Mouse (Mus musculus) kidney, adult 11 months (tissue): Measurements from ENCODE around the gene Pdzd4.

Source experiments
- DNase-seq: peaks from one replicate; pipeline ENCODE4 v3.0.0; 2022

The Pdzd4 gene

GRCm38 (mm10) chrX:73782227-73782626, 42.5 kb downstream of the Pdzd4 start:
- no peak for DNase-seq

GRCm38 (mm10) chrX:73774802-73775483, 49.8 kb downstream of the Pdzd4 start:
- no peak for DNase-seq

GRCm38 (mm10) chrX:73774168-73774760, 50.5 kb downstream of the Pdzd4 start, which contains the start of gene Srpk3:
Srpk3 (plus strand) TSS chrX:73774405.
- DNase-seq = no peak

- DNase-seq = no peak
These were observed 57.5 kb downstream of the Pdzd4 start for GRCm38 (mm10) chrX:73767267-73767666.

GRCm38 (mm10) chrX:73765311-73765710, 59.5 kb downstream of the Pdzd4 start:
- peak; percentile 58 for DNase-seq

- no peak for DNase-seq
These were observed 66.0 kb downstream of the Pdzd4 start for GRCm38 (mm10) chrX:73758611-73759290.

- no peak for DNase-seq
These were observed 68.2 kb downstream of the Pdzd4 start, which contains the start of gene Plxnb3 for GRCm38 (mm10) chrX:73756334-73757140. Plxnb3 (plus strand) TSS chrX:73757090.

- DNase-seq = no peak
These were observed 75.8 kb downstream of the Pdzd4 start for GRCm38 (mm10) chrX:73748977-73749376.

- DNase-seq = no peak
These were observed 79.8 kb downstream of the Pdzd4 start for GRCm38 (mm10) chrX:73744774-73745481.
